Mouse (Mus musculus): ENCODE results near the gene Aplp2.

Gene Aplp2

DNA sequence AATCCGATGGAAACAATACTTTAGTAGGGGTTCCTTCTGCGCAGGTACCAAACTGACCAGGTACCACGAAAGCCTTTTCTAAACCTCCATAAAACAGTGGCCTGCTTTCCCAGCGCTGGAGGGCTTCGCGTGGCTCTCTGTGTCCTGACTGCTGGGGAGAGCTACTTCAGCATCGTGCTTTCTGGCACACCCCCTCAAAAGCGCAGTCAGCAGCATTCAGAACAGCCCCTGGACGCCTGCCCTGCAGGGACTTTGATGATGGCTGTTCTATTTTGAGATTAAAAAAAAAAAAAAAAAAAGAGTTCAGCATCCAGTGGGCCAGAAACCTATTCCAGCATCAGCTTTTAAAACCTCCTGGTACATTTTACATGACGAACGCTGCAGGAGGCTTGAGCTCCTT is 14.2 kb upstream of the Aplp2 start:
- no peak for DNase-seq (ENCODE audit: low read depth, low spot score)

DNA sequence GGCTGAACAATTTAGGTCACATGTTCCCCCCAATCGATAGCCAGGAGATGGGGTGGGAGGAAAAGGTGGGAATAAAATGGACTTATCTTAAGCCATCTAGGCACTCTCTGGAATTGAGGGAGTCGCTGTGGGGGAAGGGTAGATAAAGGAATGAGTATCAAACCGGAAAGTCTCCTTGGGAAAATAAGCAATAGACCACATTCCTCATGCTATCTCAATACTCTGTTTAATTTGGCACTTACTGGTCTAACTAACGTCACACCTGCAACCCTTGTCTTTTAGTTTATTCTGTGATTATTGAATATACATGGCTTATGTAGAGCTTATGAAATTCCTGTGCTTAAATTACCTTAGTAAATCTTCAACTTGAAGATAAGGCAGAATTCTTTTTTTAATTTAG is 11.9 kb upstream of the Aplp2 start:
- no peak for DNase-seq (ENCODE audit: low read depth, low spot score)

DNA sequence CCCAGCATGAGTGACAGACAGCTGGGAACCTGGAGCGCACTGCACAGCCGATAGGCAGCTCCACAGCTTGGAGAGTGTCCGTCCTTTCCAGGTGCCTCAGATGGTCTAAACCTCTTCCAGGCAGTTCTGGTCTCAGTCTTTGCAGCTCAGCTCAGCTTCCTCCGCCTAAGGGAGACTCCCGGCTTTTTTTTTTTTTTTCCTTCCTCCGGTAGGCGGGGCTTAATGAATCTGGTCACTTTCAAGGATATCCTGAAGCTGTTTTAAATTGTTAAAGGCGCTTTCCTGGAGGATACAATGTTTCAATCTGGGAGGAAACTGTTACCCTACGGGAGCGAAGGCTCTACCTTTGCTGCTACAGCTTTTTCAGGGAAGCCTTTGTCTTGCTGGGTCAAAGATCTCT is 9.6 kb upstream of the Aplp2 start:
- peak; percentile 81 for DNase-seq (ENCODE audit: low read depth, low spot score)

DNA sequence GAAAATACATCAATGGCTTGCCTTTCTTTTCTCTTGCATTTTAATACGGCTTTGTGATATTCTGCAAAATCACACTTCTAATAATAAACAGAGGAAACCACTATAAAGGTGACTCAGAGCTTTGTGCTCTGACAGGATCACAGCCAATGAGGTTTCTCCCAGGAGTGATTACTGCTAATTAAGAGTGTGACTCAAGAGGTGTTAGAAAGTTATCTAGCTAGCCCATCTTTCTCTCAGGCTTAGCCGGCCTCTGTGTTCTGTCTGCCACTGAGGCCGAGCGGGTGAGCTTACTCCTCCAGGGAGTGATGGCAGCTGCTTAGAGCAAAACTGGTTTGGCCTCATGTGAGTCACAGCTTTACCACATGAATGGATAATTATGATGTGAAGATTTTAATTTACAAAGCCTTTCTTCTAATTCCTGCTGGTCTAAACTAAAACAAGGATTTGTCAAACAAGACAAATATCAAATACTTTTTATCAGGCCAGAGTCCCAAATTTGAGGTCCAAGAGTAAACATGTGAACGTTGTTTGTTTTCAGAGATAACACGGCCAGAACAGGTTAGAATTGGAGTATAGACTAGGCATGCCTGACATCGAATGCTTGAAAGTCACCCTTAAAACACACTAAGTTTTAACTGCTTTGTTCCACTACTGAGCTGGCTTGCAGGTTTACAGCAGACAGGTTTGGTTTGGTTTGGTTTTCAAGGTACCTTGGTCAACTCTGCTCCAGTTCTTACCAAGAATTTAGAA is 6.2 kb upstream of the Aplp2 start:
- DNase-seq (ENCODE audit: low read depth, low spot score) = no peak

DNA sequence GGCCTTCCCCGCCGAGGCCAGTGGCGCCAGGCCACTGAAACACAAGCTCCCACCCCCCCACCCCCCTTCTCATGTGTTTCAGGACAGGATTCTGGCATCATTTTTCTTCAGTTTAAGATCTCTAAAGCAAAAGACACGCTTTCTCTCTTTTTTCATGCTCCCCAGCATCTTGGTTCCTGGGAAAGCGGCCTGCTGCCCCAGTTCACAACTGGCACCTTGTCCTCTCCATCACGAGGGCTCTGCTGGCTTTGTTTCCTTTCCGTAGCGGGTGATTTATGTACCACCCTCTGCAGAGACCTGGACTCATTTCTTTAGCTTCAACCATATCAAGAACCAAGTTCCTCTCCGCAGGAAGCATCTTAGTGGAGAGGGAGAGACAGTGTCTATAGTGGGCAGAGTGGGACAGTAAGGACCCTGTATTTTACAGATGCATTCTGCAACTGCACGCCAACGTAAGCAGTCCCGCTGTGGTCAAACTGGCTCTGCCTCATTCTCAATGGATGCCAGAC is 939 bp upstream of the Aplp2 start:
- DNase-seq (ENCODE audit: low read depth, low spot score) = no peak

DNA sequence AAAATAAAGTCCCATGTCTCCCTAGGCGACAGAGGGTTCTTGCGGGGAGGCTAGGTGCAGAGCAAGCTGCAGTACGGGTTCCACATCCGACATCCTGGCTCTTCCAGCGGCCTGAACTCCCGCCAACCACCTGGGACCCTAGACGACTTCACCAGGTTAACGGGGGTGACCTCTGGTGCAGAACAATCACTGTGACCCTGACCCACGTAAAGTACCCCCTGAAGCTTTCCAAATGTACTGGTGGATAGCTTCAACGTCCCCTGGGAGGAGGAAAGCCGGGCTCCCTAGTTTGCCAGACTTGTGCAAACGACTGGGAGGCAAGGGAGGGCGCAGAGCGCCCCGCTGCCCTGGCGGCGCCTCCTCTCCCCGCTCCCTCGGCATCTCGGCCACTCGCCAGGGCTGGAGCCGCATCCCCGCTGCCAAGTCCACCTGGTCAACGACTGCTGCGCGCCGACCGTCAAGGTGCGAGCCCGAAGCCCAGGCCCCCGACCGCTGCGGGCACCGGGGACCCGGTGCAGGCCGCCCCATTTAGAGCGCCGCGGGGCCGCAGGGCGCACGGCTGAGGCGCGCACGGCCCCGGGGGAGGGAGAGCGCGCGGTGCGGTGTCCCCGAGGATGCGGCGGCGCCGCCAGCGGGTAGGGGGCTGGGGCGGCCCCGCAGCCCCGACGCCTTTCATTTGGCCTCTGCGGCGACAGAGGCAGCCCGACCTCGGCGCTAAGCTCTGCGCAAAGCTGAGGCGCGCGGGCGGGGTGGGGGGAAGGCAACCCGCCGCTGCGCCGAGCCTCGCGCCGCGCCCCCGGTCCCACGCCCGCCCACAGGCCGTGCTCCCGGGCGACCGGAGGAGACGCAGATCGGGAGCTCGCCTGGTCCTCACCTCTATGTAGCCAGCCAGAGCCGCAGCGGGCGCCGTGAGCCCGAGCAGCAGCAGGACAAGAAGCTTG is 596 bp downstream of the Aplp2 start:
- peak; percentile 45 for DNase-seq (ENCODE audit: low read depth, low spot score)

DNA sequence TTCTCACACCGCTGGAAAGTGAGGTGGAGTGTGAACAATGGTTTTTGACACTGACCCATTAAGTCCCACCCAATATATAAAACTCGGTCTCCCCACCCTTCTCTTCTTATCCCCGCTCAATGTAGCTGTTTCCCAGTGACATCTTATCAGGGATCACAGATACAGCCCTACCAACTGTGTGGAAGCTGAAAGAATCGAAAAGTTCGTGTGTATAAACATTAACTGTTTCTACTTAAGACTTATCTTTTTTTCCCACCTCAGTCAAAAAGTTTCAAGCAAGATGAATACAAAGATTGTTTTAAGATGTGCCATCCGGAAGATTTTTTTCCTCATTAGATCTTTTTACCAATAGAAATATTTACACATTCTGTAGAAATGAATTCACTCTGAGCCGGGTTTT is 1.5 kb downstream of the Aplp2 start:
- DNase-seq (ENCODE audit: low read depth, low spot score) = no peak

DNA sequence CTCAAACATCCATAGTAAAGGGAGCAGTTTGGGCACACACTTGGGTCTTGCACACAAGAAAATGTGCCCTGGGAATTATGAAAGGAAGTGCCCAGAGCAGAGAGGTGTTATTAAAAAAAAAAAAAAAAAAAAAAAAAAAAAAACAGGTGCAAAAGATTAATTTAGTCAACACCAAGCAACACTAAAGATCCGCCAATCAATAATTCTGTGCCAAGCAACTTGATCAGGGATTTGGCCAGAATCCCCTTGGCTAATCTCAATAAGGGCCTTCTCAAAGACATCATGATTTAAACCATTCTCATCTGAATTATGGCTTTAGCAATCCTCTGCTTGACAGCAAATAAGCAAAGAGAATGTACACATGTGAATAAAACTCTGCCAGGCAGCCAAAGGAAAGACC is 2.1 kb downstream of the Aplp2 start:
- no peak for DNase-seq (ENCODE audit: low read depth, low spot score)

DNA sequence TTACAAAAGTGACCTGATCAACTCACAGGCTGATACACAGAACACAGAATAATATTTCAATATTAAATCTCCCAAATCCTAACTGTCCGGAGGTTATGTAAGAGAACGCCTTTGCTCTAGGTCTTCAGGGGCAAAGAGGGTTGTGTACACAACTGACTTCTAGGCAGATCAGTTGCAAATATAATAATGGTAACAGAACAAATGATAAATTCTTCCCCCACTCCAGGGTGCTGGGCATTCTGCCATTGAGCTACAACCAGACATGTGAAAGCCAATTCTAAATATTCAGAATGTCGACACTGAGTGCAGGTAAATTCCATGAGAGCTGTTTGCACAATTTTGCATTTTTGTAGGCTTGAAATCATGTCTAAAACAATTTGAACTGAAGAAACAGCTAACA is 3.9 kb downstream of the Aplp2 start:
- DNase-seq (ENCODE audit: low read depth, low spot score) = no peak

DNA sequence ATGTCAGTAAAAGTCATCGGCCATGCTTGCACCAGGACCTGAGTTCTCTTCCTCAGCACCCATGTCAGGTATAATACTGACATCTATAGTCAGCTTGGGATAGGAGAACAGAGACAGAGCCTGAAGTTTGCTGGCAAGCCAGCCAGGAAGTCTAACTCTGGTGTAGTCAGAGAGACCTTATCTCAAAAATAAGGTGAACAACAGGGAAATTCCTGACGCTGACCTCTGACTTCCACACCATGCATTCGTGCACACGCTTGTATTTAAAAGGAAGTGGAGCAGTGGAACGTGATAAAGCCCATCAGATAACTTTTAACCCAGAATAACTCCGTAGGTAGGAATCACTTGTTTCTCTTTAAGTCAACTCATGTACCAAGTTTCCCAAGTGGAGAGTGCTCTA is 6.9 kb downstream of the Aplp2 start:
- no peak for DNase-seq (ENCODE audit: low read depth, low spot score)

DNA sequence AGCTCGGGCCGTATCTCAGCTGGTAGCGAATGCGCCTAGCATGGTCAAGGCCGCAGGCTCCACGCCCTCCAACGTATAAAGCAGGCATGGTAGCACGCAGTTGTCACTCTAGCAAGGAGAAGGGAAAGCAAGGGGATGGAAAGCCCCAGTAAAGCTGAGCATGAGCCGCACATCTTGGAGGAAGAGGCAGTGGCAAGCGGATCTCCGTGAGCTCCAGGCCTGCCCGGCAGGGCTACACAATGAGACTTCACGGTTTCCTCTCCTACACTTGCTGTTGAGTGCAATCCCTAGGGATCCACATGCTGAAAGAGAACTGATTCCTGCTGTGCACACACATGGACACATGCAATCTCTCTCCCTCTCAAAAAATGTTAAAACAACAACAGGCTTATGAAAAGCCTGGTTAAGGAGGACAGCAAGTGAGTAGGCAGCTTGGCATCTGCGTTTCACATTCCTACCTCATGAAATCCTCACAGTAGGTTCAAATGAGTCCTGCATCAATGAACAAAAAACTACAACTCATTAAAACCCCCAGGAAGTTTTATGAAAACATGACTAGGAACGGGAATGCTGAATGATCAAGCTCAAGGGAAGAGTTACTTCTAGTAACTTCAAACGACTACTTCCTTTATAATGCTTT is 7.9 kb downstream of the Aplp2 start:
- no peak for DNase-seq (ENCODE audit: low read depth, low spot score)

DNA sequence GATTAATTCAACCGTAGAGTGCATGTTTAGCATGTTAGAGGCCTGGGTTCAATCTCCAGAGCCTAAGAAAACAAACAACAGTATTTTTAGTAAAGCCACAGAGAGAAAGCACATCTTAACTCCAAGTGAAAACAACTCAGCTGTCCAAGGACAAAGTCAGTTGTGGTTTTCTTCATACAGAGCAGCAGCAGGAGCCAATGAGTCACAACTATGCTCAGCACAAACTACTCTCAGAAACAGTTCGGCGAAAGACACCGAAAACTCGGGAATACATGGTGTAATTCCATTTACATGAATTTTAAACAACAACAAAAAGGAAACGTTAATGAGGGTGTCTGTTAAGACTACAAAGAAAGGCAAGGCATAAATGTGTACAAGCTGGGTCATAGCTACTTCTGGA is 8.5 kb downstream of the Aplp2 start:
- no peak for DNase-seq (ENCODE audit: low read depth, low spot score)

DNA sequence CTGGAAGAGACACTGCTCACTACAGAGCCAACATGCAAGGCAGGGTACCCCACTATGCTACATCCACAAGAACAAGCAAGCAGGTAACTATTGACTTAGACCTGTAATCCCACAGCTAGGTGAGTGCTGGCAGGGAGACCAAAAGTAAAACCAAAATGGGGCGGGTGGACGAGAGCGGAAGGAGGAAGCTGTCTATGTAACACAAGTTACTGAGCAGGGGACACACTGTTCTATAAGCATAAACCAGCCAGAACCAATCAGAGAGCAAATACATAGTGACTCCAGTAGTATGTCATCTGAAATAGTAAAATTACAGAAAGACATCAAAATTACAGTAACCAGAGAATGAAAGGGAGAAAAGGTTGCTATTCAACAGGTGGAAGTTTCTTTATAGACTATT is 13.0 kb downstream of the Aplp2 start:
- no peak for DNase-seq (ENCODE audit: low read depth, low spot score)

DNA sequence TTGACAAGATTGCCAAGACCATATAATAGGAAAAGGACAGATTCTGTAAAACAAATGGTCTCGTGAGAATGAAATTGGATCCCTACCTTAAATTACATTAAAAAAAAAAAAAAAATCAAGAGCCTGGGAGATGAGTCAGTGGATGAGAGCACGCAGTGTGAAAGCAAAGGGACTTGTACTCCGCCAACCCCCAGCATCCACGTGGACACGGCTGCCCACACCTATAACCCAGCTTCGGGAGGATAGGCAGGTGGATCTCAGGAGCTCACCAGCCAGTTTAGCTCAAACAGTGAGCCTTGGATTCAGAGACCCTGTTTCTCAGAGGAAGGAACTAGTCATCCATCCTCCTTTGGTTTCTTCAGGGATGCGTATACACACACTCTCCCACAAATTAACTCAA is 13.8 kb downstream of the Aplp2 start:
- no peak for DNase-seq (ENCODE audit: low read depth, low spot score)

DNA sequence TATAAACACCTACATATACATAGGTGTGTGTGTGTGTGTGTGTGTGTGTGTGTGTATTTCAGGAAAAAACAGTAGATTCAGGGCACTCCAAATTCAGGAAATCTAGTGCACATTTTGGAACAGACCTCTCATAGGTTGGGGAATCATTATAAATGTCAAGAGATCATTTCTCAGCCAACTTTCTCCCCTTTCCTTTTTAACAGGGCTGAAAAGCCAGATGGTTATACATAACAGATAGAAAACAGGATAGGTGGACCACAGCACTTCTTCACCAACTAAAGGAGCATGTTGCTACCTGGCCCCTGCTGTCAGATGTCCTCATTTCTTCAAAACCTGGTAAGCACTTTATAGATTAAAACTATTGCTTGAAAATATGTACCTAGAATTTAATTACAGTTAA is 14.9 kb downstream of the Aplp2 start:
- DNase-seq (ENCODE audit: low read depth, low spot score) = no peak

DNA sequence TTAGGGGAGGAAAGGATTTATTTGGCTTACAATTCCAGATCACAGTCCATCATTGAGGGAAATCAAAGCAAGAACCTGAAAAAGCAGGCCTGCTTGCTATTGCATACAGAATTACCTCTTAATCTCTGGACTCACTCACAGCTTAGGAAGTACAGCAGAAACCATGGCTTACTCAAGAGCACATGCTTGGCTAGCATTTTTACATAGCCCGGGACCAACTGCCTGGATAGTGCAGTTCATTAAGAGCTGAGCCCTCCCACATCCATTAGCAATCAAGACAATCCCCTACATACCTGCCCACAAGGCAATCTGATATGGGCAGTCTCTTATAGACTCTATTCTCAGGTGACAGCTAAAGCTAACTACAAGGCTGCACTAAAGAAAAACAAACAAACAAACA is 16.0 kb downstream of the Aplp2 start:
- DNase-seq (ENCODE audit: low read depth, low spot score) = no peak

DNA sequence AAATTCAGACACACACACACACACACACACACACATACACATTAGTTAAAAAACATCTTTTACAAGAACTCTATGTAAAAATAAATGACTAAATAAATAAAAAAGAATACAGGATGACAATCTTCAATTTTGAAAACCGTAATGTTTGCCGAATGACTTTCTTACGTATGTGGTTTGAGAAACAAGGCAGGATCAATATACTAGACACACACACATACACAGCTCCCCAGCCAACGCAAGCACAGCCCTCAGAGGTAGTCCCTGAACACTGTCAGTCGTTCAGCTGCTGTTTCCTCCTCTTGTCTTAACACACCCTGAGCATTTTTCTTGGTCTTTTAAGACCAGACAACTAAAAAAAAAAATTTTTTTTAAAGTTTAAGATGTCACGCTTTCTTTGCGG is 19.2 kb downstream of the Aplp2 start:
- DNase-seq (ENCODE audit: low read depth, low spot score) = no peak

DNA sequence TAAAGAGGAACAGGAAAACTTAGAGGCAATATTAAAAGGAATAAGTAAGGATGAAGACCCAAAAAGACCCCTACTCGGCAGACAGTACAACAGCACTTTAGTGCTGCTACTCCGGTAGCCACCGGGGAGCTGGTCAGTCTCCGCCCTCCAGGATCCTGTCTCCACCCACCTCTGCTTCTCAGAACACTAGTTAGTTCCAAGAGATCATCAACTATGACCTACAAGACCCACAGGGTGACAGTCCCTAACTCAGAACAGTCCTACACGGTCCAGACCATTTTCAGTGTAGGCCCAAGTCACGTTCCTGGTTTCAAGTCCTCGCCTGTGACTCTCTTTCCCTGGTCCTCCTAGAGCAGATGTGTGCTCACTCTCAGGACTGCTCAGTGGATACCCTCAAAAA is 20.1 kb downstream of the Aplp2 start:
- DNase-seq (ENCODE audit: low read depth, low spot score) = peak; percentile 23

DNA sequence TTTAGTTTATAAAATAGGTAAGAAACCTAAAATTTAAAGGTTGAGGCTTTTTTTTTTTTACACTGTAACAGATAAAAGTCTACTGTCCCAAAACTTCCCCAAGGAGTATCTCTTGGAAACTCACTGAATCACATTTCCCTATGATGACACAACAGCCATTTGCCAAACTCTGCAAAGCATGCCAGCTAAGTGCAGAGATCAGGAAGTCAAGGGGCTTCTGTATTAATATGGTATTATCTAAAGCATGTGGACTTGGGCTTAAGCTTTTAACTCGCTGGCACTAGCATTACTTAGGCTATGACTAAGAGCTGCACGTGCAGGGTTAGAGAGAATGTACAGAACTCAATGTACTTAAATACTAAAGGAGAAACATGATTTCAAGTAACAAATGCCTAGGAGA is 22.4 kb downstream of the Aplp2 start:
- no peak for DNase-seq (ENCODE audit: low read depth, low spot score)

DNA sequence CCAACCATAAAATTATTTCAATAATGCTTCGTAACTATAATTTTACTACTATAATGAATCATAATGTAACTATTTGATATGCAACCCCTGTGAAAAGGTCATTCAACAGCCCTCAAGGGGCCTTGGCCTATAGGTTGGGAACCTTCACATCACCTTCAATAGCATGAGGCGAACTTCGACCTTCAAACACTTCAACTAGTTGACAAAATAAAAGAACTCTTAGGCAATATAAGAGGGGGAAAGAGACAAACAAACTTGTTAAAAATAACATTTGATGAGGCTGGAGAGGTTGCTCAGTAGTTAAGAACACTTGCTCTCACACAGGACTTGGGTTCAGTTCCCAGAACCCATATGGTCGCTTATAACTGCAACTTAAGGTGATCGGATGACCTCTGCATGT is 27.2 kb downstream of the Aplp2 start:
- DNase-seq (ENCODE audit: low read depth, low spot score) = no peak

DNA sequence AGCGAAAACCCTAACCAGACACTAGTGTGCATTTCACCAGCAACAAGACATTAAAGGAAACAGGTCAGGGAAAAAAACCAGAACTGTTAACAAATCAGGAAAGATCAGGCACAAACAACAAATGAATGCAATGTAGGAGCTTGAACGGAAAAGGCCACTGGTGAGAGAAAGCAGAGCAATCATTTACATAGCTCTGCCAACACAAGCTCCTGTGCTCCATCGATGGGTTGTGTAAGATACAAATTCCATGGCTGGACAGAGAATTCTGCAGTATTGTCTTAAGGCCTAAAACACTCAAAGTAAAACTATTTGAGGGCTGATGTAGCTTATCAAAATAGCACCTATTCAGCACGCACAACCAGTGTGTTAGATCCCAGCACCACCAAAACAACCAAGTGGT is 28.6 kb downstream of the Aplp2 start:
- DNase-seq (ENCODE audit: low read depth, low spot score) = no peak

DNA sequence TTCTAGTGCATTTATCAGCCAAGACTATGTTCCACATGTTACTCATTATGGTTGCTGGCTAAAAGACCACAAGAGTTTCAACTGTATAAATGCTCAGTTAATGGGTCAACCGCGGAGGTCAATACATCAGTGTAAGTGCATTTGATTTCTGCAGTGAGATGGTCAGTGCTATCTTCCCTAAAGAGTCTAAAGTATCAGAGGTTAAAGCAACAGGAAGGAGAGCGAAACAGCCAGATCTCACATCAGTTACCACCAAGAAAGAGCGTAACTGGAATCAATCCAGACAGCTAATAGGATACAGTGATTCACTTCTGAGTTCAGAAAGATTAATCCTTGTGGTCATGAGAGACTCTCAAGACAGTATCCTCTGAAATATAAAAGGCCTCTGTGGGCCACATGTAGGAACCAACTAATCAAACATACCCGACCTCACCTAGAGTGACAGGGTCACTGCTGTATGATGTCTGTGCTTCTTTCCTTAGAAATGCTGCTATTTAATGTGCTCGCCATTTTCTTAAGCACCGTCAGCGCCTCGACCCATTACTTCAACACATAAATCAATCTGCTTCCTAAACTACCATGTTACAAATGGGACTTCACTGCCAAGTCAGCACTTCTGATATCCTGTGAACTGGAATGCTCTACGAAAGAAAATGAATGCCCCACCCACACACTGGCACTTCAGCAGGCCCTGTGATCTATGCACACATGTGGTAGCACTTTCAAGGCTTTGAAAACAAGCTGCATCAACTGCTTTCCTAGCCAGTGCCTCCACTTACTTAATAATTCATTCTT is 30.1 kb downstream of the Aplp2 start:
- no peak for DNase-seq (ENCODE audit: low read depth, low spot score)

Data from ES-CJ7 (cell line).